Mouse (Mus musculus): ENCODE measurements around the gene Baz2a. TPM values are rescaled to one million over a fixed set of nuclear protein-coding genes. Genes with fewer than 3 reads are reported as not detected.
A peak's percentile ranks its signal among the peaks of the same experiment; 100 is the strongest.

Gene Baz2a
- polyA plus RNA-seq, 1 experiment from 2014 or later: 6.8 TPM

DNA sequence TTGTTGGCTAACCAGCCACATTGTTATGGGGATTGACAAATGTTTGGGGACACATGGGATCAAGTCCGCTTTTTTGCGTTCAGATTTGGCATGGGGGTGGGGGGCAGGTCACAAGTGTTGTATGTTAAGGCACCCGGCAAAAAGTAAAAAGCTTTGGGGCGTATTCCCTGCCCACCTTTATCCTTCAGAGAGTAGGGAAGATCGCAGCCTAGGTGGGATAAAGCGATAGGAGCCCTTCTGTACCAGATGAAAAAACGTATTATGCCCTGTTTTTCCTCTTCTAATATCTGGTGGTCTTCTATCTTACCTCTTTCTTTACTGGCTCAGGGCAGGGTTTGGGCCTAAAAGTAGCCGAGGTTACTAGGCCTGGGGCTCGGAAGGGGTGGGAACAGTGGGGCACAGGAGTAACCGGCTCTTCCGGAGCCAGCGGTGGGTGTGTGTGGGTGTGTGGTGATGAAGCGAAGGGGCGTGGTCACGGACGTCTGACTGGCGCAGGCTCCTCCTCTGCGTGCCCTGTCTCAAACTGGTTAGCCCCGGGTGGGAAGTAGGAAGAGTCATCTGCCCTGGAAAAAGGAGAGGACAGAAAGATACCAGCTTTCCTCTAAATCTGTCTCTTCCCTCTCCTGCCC lies 3.1 kb downstream of the Baz2a start:
- WGBS (ENCODE audit: insufficient replicate concordance): 8% methylated on average over 19 of the region's 19 CpGs
- peaks cover 84% of the 10 kb centered on the region for H3K4me1 ChIP-seq (replicated peaks)
- peak; percentile 67 for ATAC-seq (ENCODE audit: insufficient read depth)

GRCm38 (mm10) chr10:128095003-128095636 lies 3.7 kb downstream of the Baz2a start:
- H3K4me3 ChIP-seq (replicated peaks): peak overlapping the region; percentile 78
- peak overlapping the region; percentile 90 for H3K9ac ChIP-seq
- WGBS (ENCODE audit: insufficient replicate concordance): 20% methylated on average over 9 of the region's 9 CpGs
- no peak for ATAC-seq (ENCODE audit: insufficient read depth)
- H3K4me1 ChIP-seq (replicated peaks): peaks cover 77% of the 10 kb centered on the region
- no peaks in the 10 kb centered on the region for H3K27me3 ChIP-seq
- peak overlapping the region; percentile 98 for H3K27ac ChIP-seq (replicated peaks)
- peaks cover 5% of the 10 kb centered on the region; the same call in 1 of the 2 replicates for H3K36me3 ChIP-seq (replicated peaks)
- peak overlapping the region; percentile 90 for H3K4me2 ChIP-seq
- no peaks in the 10 kb centered on the region for H3K9me3 ChIP-seq (replicated peaks)

More for the DNA sequence above, 3.1 kb downstream of the Baz2a start:
- Histone ChIP-seq H3K4me2 (peak overlapping the region; percentile 90), H3K4me3 (replicated peaks) (peak overlapping the region; percentile 78), H3K27me3 (no peaks in the 10 kb centered on the region), H3K36me3 (replicated peaks) (peaks cover 11% of the 10 kb centered on the region), H3K9me3 (replicated peaks) (no peaks in the 10 kb centered on the region), H3K27ac (replicated peaks) (peak overlapping the region; percentile 98), H3K9ac (peak overlapping the region; percentile 90)

DNA sequence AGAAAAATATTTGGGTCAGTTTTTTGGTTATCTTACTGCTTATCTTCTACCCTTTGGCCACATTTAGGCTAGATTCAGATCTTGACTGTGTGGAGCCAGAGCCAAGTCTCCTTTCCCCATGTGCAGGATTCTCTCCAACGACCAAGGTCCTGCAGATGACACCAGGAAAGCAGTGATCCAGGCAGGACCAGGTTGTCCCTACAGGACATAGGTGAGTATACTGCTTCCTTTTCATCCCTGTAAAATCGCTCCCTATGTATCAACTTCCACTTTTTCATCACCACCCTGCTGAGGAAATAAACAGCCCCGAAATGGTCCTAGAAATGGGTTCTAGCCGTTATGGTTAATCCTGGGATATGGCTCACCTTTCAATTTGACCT lies 4.9 kb downstream of the Baz2a start:
- Histone ChIP-seq H3K9me3 (replicated peaks) (no peaks in the 10 kb centered on the region), H3K4me2 (peak overlapping the region; percentile 90), H3K27ac (replicated peaks) (peak overlapping the region; percentile 63), H3K27me3 (no peaks in the 10 kb centered on the region), H3K4me3 (replicated peaks) (peak overlapping the region; percentile 97), H3K36me3 (replicated peaks) (0 out of 2 replicates have a peak, but pooled peaks cover 3% of the 10 kb centered on the region), H3K9ac (peak overlapping the region; percentile 93), H3K4me1 (replicated peaks) (peaks cover 70% of the 10 kb centered on the region)
- no peak for ATAC-seq (ENCODE audit: insufficient read depth)
- 8% methylated on average over 4 of the region's 4 CpGs for WGBS (ENCODE audit: insufficient replicate concordance)

DNA sequence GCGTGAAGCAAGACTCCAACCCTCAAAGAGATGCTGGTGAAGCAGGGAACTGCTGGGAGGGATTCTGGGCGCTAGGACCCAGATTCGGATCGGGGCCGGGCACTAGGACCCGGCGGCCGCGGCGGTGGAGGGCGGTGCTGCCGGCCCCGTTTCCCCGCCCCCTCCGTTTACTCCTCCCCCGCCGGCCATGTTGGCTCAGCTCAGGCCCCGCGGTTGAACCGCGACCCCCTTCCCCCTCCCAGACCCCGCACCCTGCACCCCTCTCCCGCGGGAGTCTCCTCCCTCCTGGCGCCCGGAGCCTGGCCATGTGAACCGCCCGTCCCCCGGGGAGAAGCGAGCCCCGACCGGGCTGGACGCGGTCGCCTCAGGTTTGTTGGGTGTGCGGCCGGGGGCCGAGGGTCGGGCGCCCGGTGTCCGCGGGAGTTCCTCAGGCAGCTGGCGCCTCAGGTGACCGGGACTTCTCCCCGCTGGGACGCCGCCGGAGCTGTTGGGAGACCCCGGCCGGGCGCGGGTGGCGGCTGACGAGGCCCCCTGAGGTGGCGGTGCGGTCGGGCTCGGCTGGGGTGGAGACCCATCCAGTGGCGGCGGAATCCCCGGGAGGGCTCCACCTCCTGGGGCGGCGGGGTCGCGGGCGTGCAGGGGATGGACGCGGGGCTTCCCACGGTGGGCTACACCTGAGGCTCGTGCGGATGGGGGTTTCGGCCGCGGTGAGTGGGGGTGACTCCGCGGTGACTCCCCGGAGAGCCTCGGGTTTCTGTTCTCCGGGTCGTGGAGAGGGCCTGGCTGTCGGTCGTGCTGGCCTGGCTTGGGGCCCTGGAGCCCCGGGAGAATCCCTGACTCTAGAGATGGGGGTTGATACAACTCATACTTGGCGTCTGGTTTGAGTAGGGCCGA lies 5.6 kb downstream of the Baz2a start:
- Histone ChIP-seq H3K27me3 (no peaks in the 10 kb centered on the region), H3K9ac (peak overlapping the region; percentile 93)

GRCm38 (mm10) chr10:128097587-128097971 lies 6.2 kb downstream of the Baz2a start:
- H3K4me1 ChIP-seq (replicated peaks): peaks cover 60% of the 10 kb centered on the region
- ATAC-seq (ENCODE audit: insufficient read depth): no peak

More for the DNA sequence above, 5.6 kb downstream of the Baz2a start:
- Histone ChIP-seq H3K27ac (replicated peaks) (peak overlapping the region; percentile 76), H3K4me2 (peak overlapping the region; percentile 90), H3K4me3 (replicated peaks) (peak overlapping the region; percentile 97), H3K9me3 (replicated peaks) (no peaks in the 10 kb centered on the region), H3K4me1 (replicated peaks) (peaks cover 65% of the 10 kb centered on the region), H3K36me3 (replicated peaks) (0 out of 2 replicates have a peak, but pooled peaks cover 3% of the 10 kb centered on the region)
- under 1% methylated on average over 86 of the region's 86 CpGs for WGBS (ENCODE audit: insufficient replicate concordance)
- ATAC-seq (ENCODE audit: insufficient read depth): peak; percentile 40

GRCm38 (mm10) chr10:128110103-128110761 lies 18.9 kb downstream of the Baz2a start:
- no peaks in the 10 kb centered on the region for H3K27me3 ChIP-seq
- H3K9me3 ChIP-seq (replicated peaks): no peaks in the 10 kb centered on the region
- no peak overlapping the region for H3K4me2 ChIP-seq
- H3K4me1 ChIP-seq (replicated peaks): 0 out of 2 replicates have a peak, but pooled peaks cover 2% of the 10 kb centered on the region
- ATAC-seq (ENCODE audit: insufficient read depth): no peak
- peaks cover 67% of the 10 kb centered on the region for H3K36me3 ChIP-seq (replicated peaks)
- WGBS (ENCODE audit: insufficient replicate concordance): 79% methylated on average over 4 of the region's 4 CpGs
- H3K4me3 ChIP-seq (replicated peaks): no peak overlapping the region
- no peak overlapping the region for H3K9ac ChIP-seq
- no peak overlapping the region for H3K27ac ChIP-seq (replicated peaks)

More at GRCm38 (mm10) chr10:128097587-128097971, 6.2 kb downstream of the Baz2a start:
- Histone ChIP-seq H3K27ac (replicated peaks) (peak overlapping the region; percentile 76), H3K4me2 (peak overlapping the region; percentile 90), H3K9ac (peak overlapping the region; percentile 93), H3K27me3 (no peaks in the 10 kb centered on the region), H3K4me3 (replicated peaks) (peak overlapping the region; percentile 97), H3K36me3 (replicated peaks) (peaks cover 4% of the 10 kb centered on the region), H3K9me3 (replicated peaks) (no peaks in the 10 kb centered on the region)
- under 1% methylated on average over 13 of the region's 13 CpGs for WGBS (ENCODE audit: insufficient replicate concordance)

- Histone ChIP-seq H3K36me3 (replicated peaks) (peaks cover 76% of the 10 kb centered on the region), H3K9ac (no peak overlapping the region), H3K4me1 (replicated peaks) (no peaks in the 10 kb centered on the region), H3K27me3 (no peaks in the 10 kb centered on the region), H3K9me3 (replicated peaks) (no peaks in the 10 kb centered on the region), H3K4me3 (replicated peaks) (no peak overlapping the region), H3K4me2 (no peak overlapping the region), H3K27ac (replicated peaks) (no peak overlapping the region)
- ATAC-seq (ENCODE audit: insufficient read depth): no peak
Measured at GRCm38 (mm10) chr10:128111227-128111626, 19.9 kb downstream of the Baz2a start.

- Histone ChIP-seq H3K27ac (replicated peaks) (no peak overlapping the region), H3K9ac (no peak overlapping the region), H3K4me2 (no peak overlapping the region), H3K4me1 (replicated peaks) (no peaks in the 10 kb centered on the region), H3K27me3 (no peaks in the 10 kb centered on the region), H3K9me3 (replicated peaks) (no peaks in the 10 kb centered on the region), H3K4me3 (replicated peaks) (no peak overlapping the region), H3K36me3 (replicated peaks) (peaks cover 95% of the 10 kb centered on the region)
- no peak for ATAC-seq (ENCODE audit: insufficient read depth)
- WGBS (ENCODE audit: insufficient replicate concordance): 89% methylated on average over 7 of the region's 7 CpGs
Measured at GRCm38 (mm10) chr10:128123833-128124232, 32.5 kb downstream of the Baz2a start.

DNA sequence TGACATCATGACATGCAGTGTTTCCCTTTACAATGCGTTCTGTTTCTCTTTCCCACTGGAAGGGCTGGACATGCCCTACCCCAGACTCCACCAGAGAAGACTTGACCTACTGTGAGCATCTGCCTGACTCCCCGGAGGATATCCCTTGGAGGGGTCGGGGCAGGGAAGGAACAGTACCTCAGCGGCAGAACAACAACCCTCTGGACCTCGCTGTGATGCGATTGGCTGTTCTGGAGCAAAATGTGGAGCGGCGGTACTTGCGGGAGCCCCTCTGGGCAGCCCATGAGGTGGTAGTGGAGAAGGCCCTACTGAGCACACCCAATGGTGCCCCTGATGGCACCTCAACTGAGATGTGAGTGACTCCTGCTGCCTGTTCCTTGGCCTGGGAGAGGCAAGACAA lies 33.5 kb downstream of the Baz2a start:
- WGBS (ENCODE audit: insufficient replicate concordance): 85% methylated on average over 9 of the region's 9 CpGs
- no peak overlapping the region for H3K9ac ChIP-seq
- no peak overlapping the region for H3K4me3 ChIP-seq (replicated peaks)
- ATAC-seq (ENCODE audit: insufficient read depth): no peak
- no peaks in the 10 kb centered on the region for H3K9me3 ChIP-seq (replicated peaks)
- H3K36me3 ChIP-seq (replicated peaks): peaks cover 92% of the 10 kb centered on the region
- no peaks in the 10 kb centered on the region for H3K27me3 ChIP-seq
- H3K4me1 ChIP-seq (replicated peaks): no peaks in the 10 kb centered on the region
- no peak overlapping the region for H3K4me2 ChIP-seq
- no peak overlapping the region for H3K27ac ChIP-seq (replicated peaks)

DNA sequence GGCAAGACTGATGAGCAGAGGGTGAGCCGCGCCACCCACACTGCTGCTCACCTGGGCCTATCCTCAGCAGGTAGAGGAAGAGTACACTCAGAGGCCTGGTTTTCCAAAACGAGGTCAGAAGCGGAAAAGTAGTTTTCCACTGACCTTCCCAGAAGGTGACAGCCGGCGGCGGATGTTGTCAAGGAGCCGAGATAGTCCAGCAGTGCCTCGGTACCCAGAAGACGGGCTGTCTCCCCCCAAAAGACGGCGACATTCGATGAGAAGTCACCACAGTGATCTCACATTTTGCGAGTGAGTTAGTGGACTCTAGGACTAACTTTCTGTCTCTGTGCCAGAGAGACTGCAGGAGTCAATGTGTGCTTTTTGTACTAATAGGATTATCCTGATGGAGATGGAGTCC lies 34.6 kb downstream of the Baz2a start:
- WGBS (ENCODE audit: insufficient replicate concordance): 86% methylated on average over 14 of the region's 14 CpGs
- no peak overlapping the region for H3K9ac ChIP-seq
- no peak overlapping the region for H3K4me2 ChIP-seq
- no peaks in the 10 kb centered on the region for H3K9me3 ChIP-seq (replicated peaks)
- H3K4me3 ChIP-seq (replicated peaks): no peak overlapping the region
- no peaks in the 10 kb centered on the region for H3K27me3 ChIP-seq
- ATAC-seq (ENCODE audit: insufficient read depth): no peak
- H3K27ac ChIP-seq (replicated peaks): no peak overlapping the region
- H3K36me3 ChIP-seq (replicated peaks): peaks cover 84% of the 10 kb centered on the region
- no peaks in the 10 kb centered on the region for H3K4me1 ChIP-seq (replicated peaks)

Data from liver, embryonic 15.5 days (tissue).